Mouse (Mus musculus) neural tube, postnatal 0 days (tissue): ENCODE measurements around the gene Nlrp6. TPM values are rescaled to one million over a fixed set of nuclear protein-coding genes. Genes with fewer than 3 reads are reported as not detected.

Experiments used
- polyA plus RNA-seq: library from polyadenylated mRNA; unstranded; fragments of >200 nt; fragmentation: Nextera tagmentation; extraction: Ambion mirVana; gene quantifications from 2 replicates; pipeline ENCODE4 v1.2.1, GENCODE M21; 2015

The Nlrp6 gene
- 1.2 TPM in 2 replicates for polyA plus RNA-seq

DNA sequence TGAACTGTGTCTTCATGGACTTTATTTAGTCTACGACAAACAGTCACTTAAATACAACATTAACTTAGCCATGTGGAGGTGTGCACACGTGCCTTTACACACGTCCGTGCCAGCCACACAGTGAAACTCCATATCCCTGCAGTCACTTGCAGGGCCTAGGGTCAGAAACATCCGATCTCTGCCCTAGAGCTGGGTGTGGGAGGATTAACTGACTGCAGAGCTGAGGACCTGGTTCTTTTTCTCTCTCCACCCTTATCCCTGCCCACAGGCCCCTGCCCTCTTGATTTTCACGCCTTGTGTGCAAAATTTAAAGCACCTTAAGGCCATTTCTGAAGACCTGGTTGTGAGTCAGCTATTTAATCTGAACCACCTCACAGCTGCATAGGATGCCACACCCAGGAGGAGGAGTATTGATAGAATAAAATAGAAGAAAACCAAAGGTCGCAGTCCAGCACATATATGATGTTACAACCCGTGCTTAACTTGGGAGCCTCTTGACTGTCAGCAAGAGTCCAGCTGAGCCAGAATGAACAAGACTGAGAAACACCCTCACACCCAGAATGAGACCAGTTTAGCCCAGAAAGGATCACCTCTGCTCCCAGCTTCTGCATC is at the start of gene Nlrp6:
Gene Nlrp6 (plus strand): TSS at position 485 of the 612 bp plus-strand sequence.

DNA sequence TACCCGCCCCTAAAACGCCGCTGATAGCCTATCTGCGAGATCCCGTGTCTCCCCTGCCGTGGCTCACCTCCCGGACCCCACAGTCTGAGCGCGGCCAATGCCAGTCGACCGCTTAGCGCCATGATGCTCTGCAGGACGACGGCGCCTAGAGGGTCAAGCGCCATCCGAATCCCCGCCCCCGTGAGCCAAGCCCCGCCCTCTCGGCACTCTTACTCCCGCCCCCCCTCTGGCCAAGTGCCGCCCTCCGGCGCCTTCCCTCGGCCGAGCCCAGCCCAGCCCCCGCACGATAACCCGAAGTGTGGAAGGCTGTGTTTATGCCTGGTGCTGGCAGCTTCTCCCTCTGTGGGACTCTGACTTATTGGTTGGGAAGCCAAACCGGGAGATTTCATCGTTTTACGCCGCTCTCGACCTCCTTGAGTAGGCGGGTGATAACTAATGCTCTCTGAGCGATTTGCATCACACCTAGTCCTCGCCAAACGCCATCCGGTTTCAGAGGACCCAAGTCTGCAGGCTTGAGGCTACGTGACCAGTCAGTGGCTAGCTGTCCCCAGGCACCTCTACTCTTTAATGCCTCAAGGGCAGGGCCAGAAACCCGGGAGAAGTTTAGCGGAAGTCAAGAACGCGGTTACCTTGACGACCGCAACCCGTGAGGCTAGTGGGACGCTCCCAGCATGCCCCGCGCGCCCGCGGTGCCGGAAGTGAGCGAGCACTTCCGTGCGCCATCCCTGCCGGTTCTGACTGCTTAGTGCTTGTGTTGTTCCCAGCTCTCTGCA is 38.8 kb upstream of the Nlrp6 start, which contains the start of the genes Psmd13 and Sirt3:
Gene Psmd13 (plus strand): TSS at position 273 of the 773 bp plus-strand sequence.
Gene Sirt3 (minus strand): TSS at position 614 of the 773 bp plus-strand sequence.

DNA sequence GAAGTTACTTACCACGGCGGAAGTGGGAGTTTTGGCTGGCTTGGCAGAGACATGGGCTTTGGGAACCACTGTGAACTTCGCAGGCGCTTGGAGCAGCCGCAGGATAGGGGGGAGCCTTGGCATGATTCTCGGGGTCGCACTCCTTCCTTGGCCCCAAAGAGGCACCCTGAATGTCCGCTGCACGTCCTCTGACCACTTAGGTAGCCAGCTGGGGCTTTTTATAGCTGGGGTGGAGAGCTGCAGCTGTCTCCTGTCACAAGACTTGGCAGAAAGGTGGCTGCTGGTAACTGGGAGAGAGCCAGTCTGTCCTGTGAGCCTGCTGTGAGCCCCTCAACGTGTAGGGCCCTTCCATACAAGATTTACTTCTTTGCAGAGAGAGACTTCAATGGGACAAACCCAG is 20.5 kb upstream of the Nlrp6 start, which contains the start of gene Cox8b:
Gene Cox8b (minus strand): TSS at position 227 of the 400 bp plus-strand sequence.

DNA sequence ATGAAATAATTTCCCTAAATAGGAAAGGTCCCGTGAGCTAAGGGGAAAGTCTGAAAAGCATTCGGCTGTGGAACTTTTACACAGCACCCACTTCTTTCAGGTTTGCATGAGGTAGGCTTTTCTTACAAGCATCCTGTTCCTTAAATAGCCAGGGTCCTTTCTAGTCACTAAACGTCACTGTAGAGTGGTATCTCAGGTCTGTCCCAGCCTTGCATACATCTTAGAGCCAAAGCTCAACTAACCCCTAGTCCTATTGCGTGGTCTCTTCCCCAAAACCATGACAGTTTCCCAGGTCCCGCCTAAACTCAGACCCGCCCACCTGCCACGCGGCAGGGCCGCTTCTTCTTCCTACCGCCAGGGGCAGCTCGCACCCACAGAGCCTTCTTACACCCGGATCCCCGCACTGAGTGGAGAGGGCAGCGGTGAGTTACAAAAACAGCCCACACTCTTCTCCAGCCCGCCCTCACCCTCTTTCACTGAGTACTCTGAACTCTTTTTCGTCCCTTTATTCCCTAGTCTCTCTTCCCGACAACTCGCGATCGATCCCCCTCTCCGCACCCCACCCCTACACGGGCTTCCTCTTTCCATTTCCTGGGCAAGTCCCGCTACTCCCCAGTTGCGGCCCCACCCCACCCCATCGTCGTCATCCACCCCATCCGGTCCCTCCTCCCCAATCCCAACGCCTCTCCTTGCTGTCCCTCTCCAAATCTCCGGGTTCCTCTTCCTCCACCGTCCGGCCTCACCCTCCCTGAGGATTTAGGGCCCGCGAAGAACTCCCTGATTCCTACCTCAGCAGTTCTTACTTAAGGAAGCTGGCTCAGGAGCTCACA is 20.7 kb downstream of the Nlrp6 start, which contains the start of gene Pgghg:
Gene Pgghg (plus strand): TSS at position 170 of the 830 bp plus-strand sequence.

DNA sequence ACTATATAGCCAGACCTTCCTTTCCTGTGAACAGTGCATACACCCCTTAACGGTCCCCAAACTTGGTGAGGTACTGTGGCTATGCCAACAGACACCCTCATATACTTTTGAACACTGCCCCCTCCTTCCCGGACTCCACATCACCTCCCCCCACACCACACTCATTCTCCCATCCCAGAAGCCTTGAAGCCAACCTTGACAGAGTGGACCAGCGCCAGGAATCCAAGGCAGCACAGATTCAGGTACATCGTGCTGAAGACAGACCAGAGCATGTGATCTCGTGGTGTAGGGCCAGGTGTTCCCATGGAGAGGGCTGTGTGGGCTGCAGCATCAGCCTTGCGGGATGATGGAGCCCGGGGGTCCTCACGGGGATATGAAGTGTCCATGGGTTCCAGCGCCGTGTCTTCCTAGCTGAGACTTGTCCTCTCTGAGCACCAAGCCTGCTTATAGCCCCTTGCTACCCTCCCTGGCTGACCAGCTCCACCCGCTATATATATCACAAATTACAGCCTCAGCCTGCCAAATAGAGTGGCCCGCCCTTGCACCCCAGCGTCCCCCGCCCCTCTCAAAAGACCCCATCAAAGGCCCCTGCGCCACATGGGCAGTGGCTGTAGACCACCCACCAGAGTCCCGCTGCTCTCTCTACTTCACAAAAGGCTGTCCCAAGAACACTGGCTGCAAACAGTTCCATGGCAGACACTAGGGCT is 29.3 kb downstream of the Nlrp6 start, which contains the start of gene Ifitm5:
Gene Ifitm5 (minus strand): TSS at position 468 of the 707 bp plus-strand sequence.

DNA sequence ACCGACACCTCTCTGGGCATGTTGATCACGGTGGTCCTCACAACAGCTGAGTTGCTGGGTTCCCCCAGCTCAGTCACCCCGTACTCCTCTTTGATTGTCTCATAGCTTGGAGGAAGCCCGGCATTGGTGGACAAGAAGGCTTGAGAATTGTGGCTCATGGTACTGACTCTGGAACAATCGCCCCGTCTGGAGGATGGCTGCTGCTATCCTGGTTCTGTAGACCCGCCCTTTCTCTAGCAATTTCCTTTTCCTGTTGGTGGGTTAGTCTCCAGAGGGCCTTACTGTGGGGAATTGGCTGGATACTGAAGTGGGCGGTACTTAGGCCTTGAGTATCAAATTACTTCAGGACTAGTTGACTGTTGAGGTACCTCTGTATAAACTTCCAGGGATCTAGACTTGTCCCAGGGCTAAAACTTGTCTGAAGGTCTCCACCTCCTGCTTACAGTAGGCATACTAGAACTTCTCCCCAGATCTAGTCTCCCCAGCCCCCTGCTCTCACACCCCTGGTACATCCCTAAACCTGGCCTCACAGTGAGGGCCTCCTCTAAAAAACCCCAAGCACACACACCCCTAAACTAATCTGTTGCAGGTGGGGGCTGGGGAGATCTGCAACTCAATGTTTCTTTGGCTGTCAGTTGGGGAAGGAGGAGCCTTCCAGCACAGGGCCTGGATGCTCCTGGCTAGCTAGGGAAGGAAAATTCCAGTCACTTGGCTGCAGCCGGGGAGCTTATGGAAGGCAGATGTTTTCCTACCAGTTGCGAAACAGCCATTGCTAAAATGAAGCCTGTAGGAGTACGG is 35.3 kb downstream of the Nlrp6 start, which contains the start of the genes Gm45717 and Ifitm2:
Gene Gm45717 (minus strand): TSS at position 180 of the 798 bp plus-strand sequence.
Gene Ifitm2 (minus strand): TSS at position 230 of the 798 bp plus-strand sequence.

DNA sequence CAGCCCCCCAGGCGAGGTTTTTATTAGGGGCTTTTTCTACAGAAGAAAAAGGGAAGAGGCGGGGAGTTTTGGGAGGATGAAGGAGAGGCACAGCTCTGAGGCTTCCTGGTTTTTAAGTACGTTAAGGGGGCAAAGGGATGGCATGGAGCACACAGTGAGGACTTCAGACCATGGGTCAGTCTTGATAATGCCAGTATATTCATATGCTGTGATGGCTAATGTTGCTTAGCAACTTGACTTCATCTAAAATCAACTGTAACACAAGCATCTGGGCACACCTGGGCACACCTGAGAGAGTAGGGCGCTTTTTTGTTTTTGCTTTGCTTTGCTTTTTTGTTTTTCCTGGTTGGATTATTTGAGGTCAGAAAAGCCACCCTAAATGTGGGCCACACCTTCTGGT is 46.2 kb downstream of the Nlrp6 start, which contains the start of gene Ifitm1:
Gene Ifitm1 (plus strand): TSS at position 301 of the 400 bp plus-strand sequence.

Other genes with a start within 250 kb of the Nlrp6 start
- gene Olfr45, start 239.0 kb upstream of the Nlrp6 start, polyA plus RNA-seq = not detected in 2 replicates
- gene Olfr541, start 223.6 kb upstream of the Nlrp6 start, polyA plus RNA-seq = not detected in 2 replicates
- gene Cyp2e1, start 157.2 kb upstream of the Nlrp6 start, polyA plus RNA-seq = 0.10 and 0.15 TPM in 2 replicates
- gene Syce1, start 133.1 kb upstream of the Nlrp6 start, polyA plus RNA-seq = 0.52 and 0.67 TPM in 2 replicates
- gene Zfp941, start 98.7 kb upstream of the Nlrp6 start, polyA plus RNA-seq = 22.0 and 25.1 TPM in 2 replicates
- gene Urah, start 85.9 kb upstream of the Nlrp6 start, polyA plus RNA-seq = 0.46 and 1.5 TPM in 2 replicates
- not detected in 2 replicates for gene Scgb1c1, start 75.4 kb upstream of the Nlrp6 start, polyA plus RNA-seq
- gene Odf3, start 73.1 kb upstream of the Nlrp6 start, polyA plus RNA-seq = 0.22 and 0.36 TPM in 2 replicates
- 0.34 TPM in 1 of 2 replicates, not detected in the other for gene Gm45785, start 64.6 kb upstream of the Nlrp6 start, polyA plus RNA-seq
- 78.6 and 85.7 TPM in 2 replicates for gene Ric8a, start 63.9 kb upstream of the Nlrp6 start, polyA plus RNA-seq
- gene Bet1l, start 63.3 kb upstream of the Nlrp6 start, polyA plus RNA-seq = 60.4 and 62.6 TPM in 2 replicates
- gene Psmd13, start 38.9 kb upstream of the Nlrp6 start, polyA plus RNA-seq = 242 and 248 TPM in 2 replicates
- gene Sirt3, start 38.6 kb upstream of the Nlrp6 start, polyA plus RNA-seq = 82.3 and 96.7 TPM in 2 replicates
- gene Cox8b, start 20.5 kb upstream of the Nlrp6 start, polyA plus RNA-seq = 2.2 and 3.0 TPM in 2 replicates
- gene Pgghg, start 20.5 kb downstream of the Nlrp6 start, polyA plus RNA-seq = 7.1 and 7.4 TPM in 2 replicates
- 1.3 and 2.4 TPM in 2 replicates for gene Ifitm5, start 29.4 kb downstream of the Nlrp6 start, polyA plus RNA-seq
- gene Gm45717, start 35.0 kb downstream of the Nlrp6 start, polyA plus RNA-seq = not detected in 2 replicates
- 257 and 296 TPM in 2 replicates for gene Ifitm2, start 35.1 kb downstream of the Nlrp6 start, polyA plus RNA-seq
- gene Ifitm1, start 46.3 kb downstream of the Nlrp6 start, polyA plus RNA-seq = 43.2 and 67.3 TPM in 2 replicates
- gene Ifitm3, start 89.9 kb downstream of the Nlrp6 start, polyA plus RNA-seq = 166 and 167 TPM in 2 replicates
- 4.0 and 4.5 TPM in 2 replicates for gene Ifitm6, start 97.0 kb downstream of the Nlrp6 start, polyA plus RNA-seq
- not detected in 2 replicates for gene Gm17387, start 108.2 kb downstream of the Nlrp6 start, polyA plus RNA-seq
- gene B4galnt4, start 140.2 kb downstream of the Nlrp6 start, polyA plus RNA-seq = 38.2 and 39.6 TPM in 2 replicates
- 0.28 TPM in 1 of 2 replicates, not detected in the other for gene Pkp3, start 157.3 kb downstream of the Nlrp6 start, polyA plus RNA-seq
- gene Sigirr, start 179.7 kb downstream of the Nlrp6 start, polyA plus RNA-seq = 2.2 and 3.4 TPM in 2 replicates
- gene Ano9, start 196.9 kb downstream of the Nlrp6 start, polyA plus RNA-seq = 0.22 and 0.51 TPM in 2 replicates
- gene Ptdss2, start 201.5 kb downstream of the Nlrp6 start, polyA plus RNA-seq = 79.0 and 88.5 TPM in 2 replicates